Mouse (Mus musculus): Measurements from ENCODE around the gene Polr3b. TPM values are rescaled to one million over a fixed set of nuclear protein-coding genes. Genes with fewer than 3 reads are reported as not detected.

Polr3b gene
- total RNA-seq (2021), result 10 to 100 TPM; 11.7 to 12.7 TPM

GRCm38 (mm10) chr10:84621826-84622790, at the start of gene Polr3b:
TSS of gene Polr3b (plus strand) at chr10:84622292.
- intact Hi-C loops (cut with DNase I), result loop anchor here (1.0 to 5.0 kb wide), 2 partner anchors 44 to 90 kb away; partner anchors contain the start of gene Ckap4
- DNase-seq (ENCODE audit: low spot score), result peak; percentile 86

- intact Hi-C loops (cut with DNase I), result loop anchor here (2.0 kb wide), 1 partner anchor 39 kb away; the partner anchor contains the start of gene Ckap4
- DNase-seq (ENCODE audit: low spot score), result no peak
Measured at GRCm38 (mm10) chr10:84573671-84574420, 48.2 kb upstream of the Polr3b start.

GRCm38 (mm10) chr10:84576029-84576394, 46.1 kb upstream of the Polr3b start:
- no peak for DNase-seq (ENCODE audit: low spot score)
- intact Hi-C loops (cut with DNase I), result loop anchor here (2.0 kb wide), 1 partner anchor 21 kb away; no protein-coding TSS in a partner anchor

- intact Hi-C loops (cut with DNase I), result loop anchor here (2.0 kb wide), 1 partner anchor 20 kb away; no protein-coding TSS in a partner anchor
- peak; percentile 90 for DNase-seq (ENCODE audit: low spot score)
Measured at GRCm38 (mm10) chr10:84576395-84577070, 45.6 kb upstream of the Polr3b start, which contains the start of gene Tcp11l2. TSS of gene Tcp11l2 (plus strand) at chr10:84576626.

GRCm38 (mm10) chr10:84577071-84577727, 44.9 kb upstream of the Polr3b start:
- peak; percentile 85 for DNase-seq (ENCODE audit: low spot score)
- intact Hi-C loops (cut with DNase I), result loop anchor here (2.0 kb wide), 1 partner anchor 20 kb away; no protein-coding TSS in a partner anchor

GRCm38 (mm10) chr10:84578738-84579137, 43.4 kb upstream of the Polr3b start:
- no peak for DNase-seq (ENCODE audit: low spot score)
- intact Hi-C loops (cut with DNase I), result loop anchor here (1.0 kb wide), 1 partner anchor 43 kb away; no protein-coding TSS in a partner anchor

GRCm38 (mm10) chr10:84579527-84579926, 42.6 kb upstream of the Polr3b start:
- no peak for DNase-seq (ENCODE audit: low spot score)
- intact Hi-C loops (cut with DNase I), result no loop called here

GRCm38 (mm10) chr10:84581191-84581590, 40.9 kb upstream of the Polr3b start:
- intact Hi-C loops (cut with DNase I), result no loop called here
- DNase-seq (ENCODE audit: low spot score), result peak; percentile 26

- no peak for DNase-seq (ENCODE audit: low spot score)
Measured at GRCm38 (mm10) chr10:84582236-84582635, 39.9 kb upstream of the Polr3b start.

GRCm38 (mm10) chr10:84584451-84585293, 37.4 kb upstream of the Polr3b start:
- intact Hi-C loops (cut with DNase I), result no loop called here
- DNase-seq (ENCODE audit: low spot score), result no peak

More at GRCm38 (mm10) chr10:84582236-84582635, 39.9 kb upstream of the Polr3b start:
- intact Hi-C loops (cut with DNase I), result no loop called here

GRCm38 (mm10) chr10:84585294-84585650, 36.8 kb upstream of the Polr3b start:
- DNase-seq (ENCODE audit: low spot score), result no peak
- intact Hi-C loops (cut with DNase I), result no loop called here

- no peak for DNase-seq (ENCODE audit: low spot score)
- intact Hi-C loops (cut with DNase I), result no loop called here
Measured at GRCm38 (mm10) chr10:84590956-84591355, 31.1 kb upstream of the Polr3b start.

- intact Hi-C loops (cut with DNase I), result no loop called here
- DNase-seq (ENCODE audit: low spot score), result no peak
Measured at GRCm38 (mm10) chr10:84591640-84592148, 30.4 kb upstream of the Polr3b start.

- DNase-seq (ENCODE audit: low spot score), result no peak
- intact Hi-C loops (cut with DNase I), result no loop called here
Measured at GRCm38 (mm10) chr10:84592745-84593144, 29.3 kb upstream of the Polr3b start.

- intact Hi-C loops (cut with DNase I), result loop anchor here (2.0 kb wide), 1 partner anchor 20 kb away; the partner anchor contains the start of gene Tcp11l2
Measured at GRCm38 (mm10) chr10:84597127-84597785, 24.8 kb upstream of the Polr3b start.

GRCm38 (mm10) chr10:84598172-84598571, 23.9 kb upstream of the Polr3b start:
- no peak for DNase-seq (ENCODE audit: low spot score)
- intact Hi-C loops (cut with DNase I), result no loop called here

More at GRCm38 (mm10) chr10:84597127-84597785, 24.8 kb upstream of the Polr3b start:
- no peak for DNase-seq (ENCODE audit: low spot score)

- DNase-seq (ENCODE audit: low spot score), result no peak
- intact Hi-C loops (cut with DNase I), result loop anchor here (2.0 to 5.0 kb wide), 2 partner anchors 17 to 83 kb away; no protein-coding TSS in a partner anchor
Measured at GRCm38 (mm10) chr10:84600136-84600535, 22.0 kb upstream of the Polr3b start.

Measured in heart, postnatal 25 days (tissue).